Mouse (Mus musculus) brain, embryonic 14.5 days (tissue): ENCODE measurements around the gene Tmem179. TPM values are rescaled to one million over a fixed set of nuclear protein-coding genes. Genes with fewer than 3 reads are reported as not detected.

Experiments
- DNase-seq: peaks from one replicate; pipeline ENCODE4 v3.0.0-alpha.2; 2011; ENCODE audit warnings: low read depth
- CTCF ChIP-seq: fragments of 200-500 bp; IDR thresholded peaks from 2 replicates; pipeline ENCODE4 v1.5.1; 2012; ENCODE audit warnings: inconsistent platforms, mild to moderate bottlenecking, moderate library complexity, borderline replicate concordance; ENCODE audit not compliant: insufficient read depth, insufficient read length; ENCODE audit errors: extremely low read depth
- POLR2A ChIP-seq: fragments of 200-500 bp; IDR thresholded peaks from 2 replicates; pipeline ENCODE4 v1.6.1; 2012; ENCODE audit warnings: mild to moderate bottlenecking, inconsistent platforms, borderline replicate concordance; ENCODE audit not compliant: poor library complexity, insufficient read depth, insufficient read length, severe bottlenecking; ENCODE audit errors: extremely low read depth
- polyA plus RNA-seq: library from polyadenylated mRNA; depleted of rRNA; stranded (reverse); fragments of >200 nt; gene quantifications from 2 replicates; pipeline ENCODE4 v1.2.3, GENCODE M21; 2012

Gene Tmem179
- polyA plus RNA-seq, 1 experiment, result 56.0 TPM

DNA sequence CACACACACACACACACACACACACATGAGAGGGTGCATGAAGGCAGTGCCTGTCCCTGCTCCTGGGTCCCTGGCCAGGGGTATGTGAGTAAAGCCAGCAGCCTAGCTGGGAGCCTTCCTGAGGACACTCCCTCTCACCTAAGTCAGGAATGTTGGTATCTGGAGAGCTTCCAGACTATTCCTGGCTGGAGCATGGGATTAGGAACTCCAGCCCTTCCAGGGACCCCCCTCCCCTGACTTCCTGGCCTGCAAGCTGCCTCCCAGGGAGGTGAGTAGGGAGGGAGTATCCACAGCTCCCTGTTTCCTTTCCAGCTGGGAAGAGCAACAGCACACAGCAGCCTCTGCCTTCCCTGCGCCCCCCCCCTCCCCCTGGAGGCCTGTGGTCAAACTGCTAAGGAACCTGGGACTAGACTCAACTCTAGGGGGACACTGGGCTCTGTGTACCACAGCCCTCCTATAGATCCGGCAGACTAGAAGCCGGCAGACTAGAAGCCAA, 26.1 kb downstream of the Tmem179 start:
- DNase-seq, result no peak

DNA sequence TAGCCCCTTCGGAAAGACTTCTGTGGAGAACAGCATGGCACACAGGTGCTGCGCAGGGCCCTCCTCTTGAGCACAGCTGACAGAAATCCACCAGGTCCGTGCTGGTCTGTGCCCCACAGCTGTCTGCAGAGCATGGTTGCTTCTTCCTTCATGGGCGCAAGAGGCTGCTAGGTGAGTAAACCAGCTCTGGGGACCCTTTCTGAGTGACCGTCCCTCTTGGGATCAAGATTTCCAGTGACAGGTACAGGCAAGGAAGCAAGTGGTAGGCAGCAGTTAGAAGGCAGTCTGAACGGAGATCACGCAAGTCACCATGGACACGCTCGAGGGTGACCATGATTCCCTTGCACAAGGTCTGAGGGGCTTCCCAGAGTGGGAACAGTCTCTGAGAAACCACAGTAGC, 27.0 kb downstream of the Tmem179 start:
- TF ChIP-seq CTCF, result no peak
- TF ChIP-seq POLR2A, result no peak

More for the DNA sequence above, 26.1 kb downstream of the Tmem179 start:
- TF ChIP-seq POLR2A (no peak), CTCF (no peak)

DNA sequence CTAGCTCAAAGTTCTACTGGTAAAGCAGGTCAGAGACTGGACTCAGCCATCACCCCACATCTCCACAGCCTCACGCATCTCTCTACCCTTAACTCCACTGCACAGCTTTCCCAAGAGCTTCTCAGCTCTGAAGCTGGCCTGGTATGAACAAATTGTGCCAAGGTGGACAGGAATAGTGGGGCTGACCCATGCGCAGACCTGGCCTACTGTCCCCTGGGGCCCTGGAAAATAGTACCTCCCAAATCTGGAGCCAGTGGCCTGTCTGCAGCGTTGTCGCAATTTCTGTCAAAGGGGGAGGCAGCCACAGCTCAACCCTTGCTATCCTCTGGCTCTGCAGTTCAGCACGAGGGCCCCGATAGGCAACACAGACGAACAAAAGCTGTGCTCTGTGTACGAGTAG, 27.4 kb downstream of the Tmem179 start, which contains the start of gene A530016L24Rik:
TSS of gene A530016L24Rik (plus strand) at position 315 of the 400 bp plus-strand sequence.
- TF ChIP-seq POLR2A (no peak), CTCF (no peak)
- no peak for DNase-seq

More for the DNA sequence above, 27.0 kb downstream of the Tmem179 start:
- no peak for DNase-seq

DNA sequence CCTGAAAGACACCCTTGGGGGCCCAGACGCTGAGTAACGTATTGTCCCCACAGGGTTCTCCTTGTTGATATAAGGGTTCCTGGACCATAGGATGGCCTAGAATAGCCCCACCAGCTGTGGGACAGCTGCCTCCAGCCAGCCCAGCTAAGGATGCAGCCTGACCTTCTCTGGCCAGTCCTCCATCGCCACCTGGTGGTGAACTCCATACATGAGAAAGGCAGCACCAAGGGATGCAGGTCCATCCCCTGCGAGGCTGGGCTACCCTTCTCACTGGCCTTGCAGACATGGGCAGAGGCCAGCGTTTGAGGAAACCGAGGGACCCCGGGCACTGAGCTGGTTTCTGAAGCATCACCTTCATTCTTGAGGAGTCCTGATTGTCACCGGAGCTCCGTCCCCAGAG, 42.8 kb downstream of the Tmem179 start:
- TF ChIP-seq CTCF (peak; percentile 98), POLR2A (no peak)
- peak; percentile 89 for DNase-seq

DNA sequence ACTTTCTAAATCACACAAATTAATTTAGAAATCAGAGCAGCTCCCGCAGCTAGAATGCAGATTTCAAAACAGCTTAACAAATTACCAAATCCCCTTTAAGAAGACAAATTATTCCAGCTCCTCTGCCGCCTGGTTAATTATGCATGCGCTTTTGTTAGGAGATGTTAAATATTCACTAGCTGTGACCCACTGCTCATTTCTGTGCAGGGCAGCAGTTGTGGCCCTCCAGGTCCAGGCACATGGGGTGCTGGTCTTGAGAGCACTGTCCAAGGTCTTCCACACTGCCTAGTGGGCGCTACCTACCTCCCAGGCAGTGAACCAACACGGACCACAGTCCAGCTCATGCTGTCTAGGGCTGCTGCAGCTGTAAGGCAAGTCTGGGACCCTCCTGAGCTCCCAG, 46.3 kb downstream of the Tmem179 start:
- DNase-seq, result peak; percentile 85
- no peak for TF ChIP-seq POLR2A
- TF ChIP-seq CTCF, result no peak

DNA sequence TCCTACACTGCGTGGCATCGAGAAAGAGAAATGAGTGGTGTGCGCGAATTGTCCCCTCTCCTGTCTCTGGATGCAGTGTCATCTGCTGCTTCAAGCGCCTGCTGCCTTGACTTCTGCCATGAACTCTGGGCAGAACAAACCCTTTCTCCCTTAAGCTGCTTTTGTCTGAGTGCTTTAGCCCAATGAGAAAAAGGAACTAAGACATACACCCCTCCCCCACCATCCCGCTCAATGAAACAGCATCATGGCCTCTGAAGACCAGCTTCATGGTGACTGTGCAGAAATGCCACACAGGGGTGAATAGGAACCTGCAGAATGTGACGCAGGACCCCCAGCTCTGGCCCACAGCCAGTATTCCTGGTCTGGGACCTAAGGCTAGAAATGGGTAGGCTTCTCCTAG, 47.2 kb downstream of the Tmem179 start:
- DNase-seq, result peak; percentile 53
- TF ChIP-seq CTCF, result no peak
- TF ChIP-seq POLR2A, result no peak

DNA sequence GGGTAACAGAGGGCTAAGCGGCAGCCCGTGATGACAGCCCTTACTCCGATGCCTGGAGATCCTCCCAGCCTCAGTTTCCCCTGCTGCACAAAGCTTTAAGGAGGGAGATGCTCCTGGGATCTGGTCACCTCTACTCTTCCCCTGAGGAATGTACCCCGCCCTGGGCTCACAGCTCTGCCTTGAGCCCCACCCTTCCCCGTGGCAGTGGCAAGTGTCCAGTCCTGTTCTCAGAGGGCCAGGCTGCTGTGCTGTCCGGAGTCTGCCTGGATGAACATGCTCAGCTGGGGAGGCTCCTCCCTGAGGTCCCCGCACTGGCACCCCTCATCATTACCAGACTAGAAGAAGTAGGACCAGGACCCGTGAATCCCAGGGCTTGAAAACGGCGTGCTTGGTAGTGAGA, 49.2 kb downstream of the Tmem179 start:
- no peak for DNase-seq
- TF ChIP-seq POLR2A (no peak), CTCF (no peak)

DNA sequence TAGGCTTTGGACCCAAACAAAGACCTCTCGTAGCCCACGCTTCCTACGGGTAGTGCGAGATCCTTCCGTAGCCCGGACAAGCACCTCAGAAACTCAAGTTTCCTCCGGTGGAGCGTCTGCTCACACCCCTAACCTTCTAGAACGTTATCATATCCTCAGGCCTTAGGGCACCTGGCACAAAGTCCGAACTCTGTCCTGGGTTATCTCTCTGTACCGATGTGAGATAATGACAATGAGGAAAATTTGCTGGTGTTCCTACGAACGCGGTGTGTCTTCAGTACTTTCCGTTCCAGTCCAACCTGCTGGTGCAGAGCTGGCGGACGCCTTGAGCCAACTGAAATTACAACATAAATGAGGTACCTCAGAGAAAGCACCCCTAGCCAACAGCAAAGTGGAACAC, 50.6 kb downstream of the Tmem179 start:
- DNase-seq, result no peak
- TF ChIP-seq CTCF, result no peak
- no peak for TF ChIP-seq POLR2A

DNA sequence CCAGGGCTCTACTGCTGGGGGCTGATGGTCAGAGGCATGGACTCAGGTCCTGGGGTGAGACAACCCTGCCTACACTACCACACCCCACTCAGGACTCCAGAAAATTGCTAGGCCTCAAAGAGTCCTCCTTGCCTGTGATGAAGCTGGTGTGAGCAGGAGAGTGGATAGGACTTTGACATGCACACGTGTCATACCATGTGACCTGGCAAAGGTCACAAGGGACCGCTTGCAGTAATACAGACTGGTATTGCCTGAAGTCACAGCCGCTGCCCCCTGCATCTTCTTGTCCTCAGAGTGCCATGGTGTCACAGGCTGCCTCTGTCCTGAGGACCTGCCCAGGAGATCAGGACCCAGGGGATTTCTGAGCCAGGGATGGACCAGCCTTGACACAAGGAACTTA, 52.0 kb downstream of the Tmem179 start:
- no peak for DNase-seq
- TF ChIP-seq POLR2A (no peak), CTCF (no peak)

DNA sequence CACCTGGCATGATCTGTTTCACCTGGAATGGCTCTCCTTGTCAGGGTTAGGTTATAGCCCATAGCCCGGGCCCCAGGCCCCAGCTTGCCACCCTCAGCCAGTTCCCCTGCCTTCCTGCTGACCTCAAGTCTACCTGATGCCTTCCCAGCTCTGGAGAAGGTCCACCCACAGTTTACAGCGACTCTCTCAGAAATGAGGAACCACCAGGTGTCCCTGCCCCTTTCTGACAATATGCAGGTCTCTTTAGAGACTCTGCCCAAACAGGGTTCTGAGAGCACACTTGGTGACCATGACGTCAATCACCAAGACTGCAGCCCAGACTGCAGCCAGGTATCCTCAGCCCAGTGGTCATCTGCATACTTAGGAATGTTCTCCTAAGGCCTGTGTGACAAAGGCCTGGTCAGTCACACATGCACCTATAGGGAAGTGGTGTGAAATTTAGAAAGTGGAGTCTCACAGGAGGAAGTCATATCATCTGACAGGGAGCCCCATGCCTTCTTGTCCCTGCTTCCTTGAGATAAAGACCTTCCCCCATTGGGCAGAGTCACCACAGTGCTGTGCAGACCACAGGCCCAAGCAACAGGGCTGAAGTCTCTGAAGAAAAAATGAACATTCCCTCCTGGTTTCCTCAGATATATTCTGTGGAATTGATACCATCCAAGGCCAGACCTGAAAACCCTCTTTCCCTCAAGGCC, 52.6 kb downstream of the Tmem179 start:
- DNase-seq, result no peak
- no peak for TF ChIP-seq CTCF
- TF ChIP-seq POLR2A, result no peak

DNA sequence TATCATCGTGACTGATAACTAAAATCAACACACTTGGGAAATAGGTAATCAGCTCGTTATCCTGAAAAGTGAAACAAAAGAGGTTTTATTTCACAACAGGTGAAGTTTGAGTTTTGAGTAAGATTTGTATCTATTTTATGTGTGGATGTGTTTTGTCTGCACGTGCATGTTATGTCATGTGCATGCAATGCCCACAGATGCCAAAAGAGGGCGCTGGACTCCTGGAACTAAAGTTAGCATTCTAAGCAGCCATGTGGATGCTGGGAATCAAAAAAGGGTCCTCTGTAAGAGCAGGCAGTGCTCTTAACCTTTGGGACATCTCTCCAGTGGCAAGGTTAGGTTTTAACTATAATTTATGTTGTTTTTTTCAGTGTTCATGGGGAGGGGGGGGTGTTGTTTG, 53.3 kb downstream of the Tmem179 start:
- DNase-seq, result no peak
- TF ChIP-seq POLR2A (no peak), CTCF (peak; percentile 40; the same call in 1 of the 2 replicates)

DNA sequence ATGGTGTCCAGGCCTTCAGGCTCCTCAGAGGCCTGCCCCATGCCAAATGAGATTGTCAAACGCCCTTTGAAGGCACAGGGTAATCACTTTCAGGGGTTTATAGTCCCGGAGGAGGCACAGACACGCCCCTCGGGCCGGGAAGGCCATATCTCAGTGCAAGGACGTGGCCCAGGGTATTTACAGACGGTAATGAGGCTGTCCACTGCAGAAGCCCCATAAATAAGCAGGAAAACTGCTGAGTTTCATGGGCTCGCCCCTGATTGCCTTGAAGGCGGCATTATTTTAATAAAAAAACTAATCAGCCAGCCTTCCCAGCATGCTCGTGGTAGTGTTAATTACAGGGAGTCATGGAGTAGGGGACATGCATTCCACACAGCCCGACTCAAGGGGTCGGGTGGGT, 54.1 kb downstream of the Tmem179 start:
- DNase-seq, result no peak
- TF ChIP-seq POLR2A (no peak), CTCF (no peak)

DNA sequence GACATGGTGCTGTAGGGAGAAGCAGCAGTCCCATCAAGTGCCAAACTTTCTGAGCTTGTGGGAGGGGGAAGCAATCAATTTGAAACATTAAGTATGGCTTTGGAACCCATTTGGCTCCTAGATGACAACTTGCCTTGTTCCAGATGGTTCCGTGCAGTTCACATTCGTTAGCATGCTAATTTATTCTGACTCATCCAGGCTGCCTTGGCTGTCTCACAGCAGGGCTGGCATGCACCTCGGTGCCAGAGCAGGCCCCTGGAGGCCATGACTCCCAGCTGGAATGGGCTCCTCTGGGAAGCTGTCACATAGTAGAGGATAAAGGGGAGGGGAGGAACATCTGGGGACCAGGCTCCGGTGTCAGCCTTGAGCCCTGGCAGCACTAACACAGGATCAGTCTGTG, 58.7 kb downstream of the Tmem179 start:
- peak; percentile 96 for DNase-seq
- TF ChIP-seq POLR2A (no peak), CTCF (no peak)
